Comparison of ENCODE assay signal across 17 mouse cellular contexts in genomic region chr3:153208186-153208585, GRCm38 (mm10).
"Had no signal": no experiment of that assay in that cellular context is flagged by ENCODE, and none has a peak within 500 bp of the region (broad histone marks: within the 10 kb centered on the region; RNA-seq: fewer than 3 reads in every experiment).

No protein-coding gene starts in this region.

- H3K4me1 ChIP-seq: lung, embryonic 15.5 days; megakaryocyte, embryonic 14.5 days; midbrain, embryonic 12.5 days; neural tube, embryonic 12.5 days; stomach, embryonic 15.5 days had no signal

- H3K36me3 ChIP-seq: lung, embryonic 15.5 days; midbrain, embryonic 12.5 days; midbrain, embryonic 15.5 days; neural tube, embryonic 12.5 days; stomach, embryonic 15.5 days had no signal

- DNase-seq: liver, postnatal 0 days; lung, adult 2 months; lung, postnatal 14 days; lung, postnatal 36 days; right cerebral cortex, postnatal 14 days; thymus, adult 2 months; thymus, postnatal 25 days; thymus, postnatal 4 days had no signal

- H3K27ac ChIP-seq: lung, embryonic 15.5 days; macrophage; midbrain, embryonic 12.5 days; midbrain, embryonic 15.5 days; neural tube, embryonic 12.5 days; stomach, embryonic 15.5 days; stomach, postnatal 0 days had no signal

- ATAC-seq: liver, postnatal 0 days; lung, postnatal 0 days; midbrain, embryonic 15.5 days had no signal

- H3K4me3 ChIP-seq: lung, embryonic 15.5 days; megakaryocyte, embryonic 14.5 days; midbrain, embryonic 12.5 days; midbrain, embryonic 15.5 days; neural tube, embryonic 12.5 days; stomach, embryonic 15.5 days had no signal

- H3K4me2 ChIP-seq: lung, embryonic 15.5 days; midbrain, embryonic 12.5 days; midbrain, embryonic 15.5 days; neural tube, embryonic 12.5 days; stomach, embryonic 15.5 days had no signal

- H3K9ac ChIP-seq: liver, postnatal 0 days; lung, embryonic 15.5 days; midbrain, embryonic 12.5 days; midbrain, embryonic 15.5 days; neural tube, embryonic 12.5 days; stomach, embryonic 15.5 days had no signal

- H3K27me3 ChIP-seq: lung, embryonic 15.5 days; megakaryocyte, embryonic 14.5 days; midbrain, embryonic 12.5 days; midbrain, embryonic 15.5 days; neural tube, embryonic 12.5 days; stomach, embryonic 15.5 days had no signal

- H3K9me3 ChIP-seq: lung, embryonic 15.5 days; midbrain, embryonic 12.5 days; midbrain, embryonic 15.5 days; neural tube, embryonic 12.5 days; stomach, embryonic 15.5 days had no signal
